Mouse (Mus musculus) embryonic fibroblast, embryonic 13.5 days (primary cell): Measurements from ENCODE around the gene Cd3e.

Source experiments
- CTCF ChIP-seq: IDR thresholded peaks from 2 replicates; pipeline ENCODE4 v1.5.1; 2011; ENCODE audit warnings: mild to moderate bottlenecking, control low read depth, low read length, moderate library complexity, borderline replicate concordance; ENCODE audit not compliant: insufficient read depth
- POLR2A ChIP-seq: IDR thresholded peaks from 2 replicates; pipeline ENCODE4 v1.6.1; 2011; ENCODE audit warnings: low read depth, mild to moderate bottlenecking, control low read depth, low read length, moderate library complexity

DNA sequence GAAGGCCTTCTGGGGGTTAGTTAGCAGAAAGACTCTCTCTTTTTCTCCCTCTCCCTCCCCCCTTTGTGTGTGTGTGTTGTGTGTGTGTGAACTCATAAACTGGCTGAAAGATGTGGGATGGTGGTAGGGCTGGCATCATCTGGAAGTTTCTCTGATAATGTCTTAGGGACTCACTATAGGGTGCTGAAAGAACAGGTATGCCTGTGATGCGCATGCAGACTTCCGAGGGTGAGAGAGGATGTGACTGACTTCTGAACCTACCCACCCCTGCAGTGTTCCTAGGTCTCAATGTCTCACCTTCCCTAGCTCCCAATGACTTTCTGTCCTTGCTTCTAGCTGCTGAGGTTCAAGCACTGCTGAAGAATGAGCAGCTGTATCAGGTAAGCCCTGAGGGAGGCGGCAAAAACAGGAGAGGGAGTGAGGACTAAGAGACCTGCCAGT is 23.7 kb downstream of the Cd3e start:
- no peak for TF ChIP-seq POLR2A
- TF ChIP-seq CTCF: no peak
